Mouse (Mus musculus) cerebellum, adult 11-12 months (tissue): ENCODE measurements around the gene Sdk1.

Source experiments
- DNase-seq: peaks from one replicate; pipeline ENCODE4 v3.0.0; 2022

Gene Sdk1

GRCm38 (mm10) chr5:141778231-141778630, 536.9 kb downstream of the Sdk1 start:
- no peak for DNase-seq

GRCm38 (mm10) chr5:141781142-141781541, 539.9 kb downstream of the Sdk1 start:
- DNase-seq = no peak

- DNase-seq = no peak
These were observed 541.0 kb downstream of the Sdk1 start for GRCm38 (mm10) chr5:141782330-141782729.

- DNase-seq = no peak
These were observed 542.2 kb downstream of the Sdk1 start for GRCm38 (mm10) chr5:141783516-141783915.

GRCm38 (mm10) chr5:141793926-141794325, 552.6 kb downstream of the Sdk1 start:
- no peak for DNase-seq

- no peak for DNase-seq
These were observed 582.6 kb downstream of the Sdk1 start for GRCm38 (mm10) chr5:141823823-141824330.

- no peak for DNase-seq
These were observed 583.6 kb downstream of the Sdk1 start for GRCm38 (mm10) chr5:141824739-141825379.

GRCm38 (mm10) chr5:141835566-141835965, 594.3 kb downstream of the Sdk1 start:
- peak; percentile 26 for DNase-seq

GRCm38 (mm10) chr5:141836892-141837455, 595.7 kb downstream of the Sdk1 start:
- DNase-seq = peak; percentile 82

GRCm38 (mm10) chr5:141844701-141845100, 603.4 kb downstream of the Sdk1 start:
- DNase-seq = no peak

- no peak for DNase-seq
These were observed 606.4 kb downstream of the Sdk1 start for GRCm38 (mm10) chr5:141847686-141848085.

- no peak for DNase-seq
These were observed 610.9 kb downstream of the Sdk1 start for GRCm38 (mm10) chr5:141852175-141852574.

GRCm38 (mm10) chr5:141856447-141856846, 615.2 kb downstream of the Sdk1 start:
- no peak for DNase-seq

GRCm38 (mm10) chr5:141857781-141858180, 616.5 kb downstream of the Sdk1 start:
- DNase-seq = no peak

GRCm38 (mm10) chr5:141858406-141859160, 617.3 kb downstream of the Sdk1 start:
- DNase-seq = no peak

GRCm38 (mm10) chr5:141866042-141866441, 624.8 kb downstream of the Sdk1 start:
- DNase-seq = no peak

GRCm38 (mm10) chr5:141873751-141874150, 632.5 kb downstream of the Sdk1 start:
- no peak for DNase-seq

- DNase-seq = no peak
These were observed 639.4 kb downstream of the Sdk1 start for GRCm38 (mm10) chr5:141880661-141881060.

GRCm38 (mm10) chr5:141884111-141884647, 642.9 kb downstream of the Sdk1 start:
- DNase-seq = no peak

- no peak for DNase-seq
These were observed 644.7 kb downstream of the Sdk1 start for GRCm38 (mm10) chr5:141886006-141886405.

- DNase-seq = no peak
These were observed 648.5 kb downstream of the Sdk1 start for GRCm38 (mm10) chr5:141889766-141890165.

GRCm38 (mm10) chr5:141896402-141896801, 655.1 kb downstream of the Sdk1 start:
- DNase-seq = no peak

GRCm38 (mm10) chr5:141897481-141897880, 656.2 kb downstream of the Sdk1 start:
- no peak for DNase-seq

- no peak for DNase-seq
These were observed 658.5 kb downstream of the Sdk1 start for GRCm38 (mm10) chr5:141899751-141900150.
